Mouse (Mus musculus) kidney, postnatal 0 days (tissue): ENCODE results near the gene Rabepk. TPM values are rescaled to one million over a fixed set of nuclear protein-coding genes. Genes with fewer than 3 reads are reported as not detected.

ENCODE experiments used
- ATAC-seq: fragments of 200-750 bp; cut with Nextera tagmentation; replicated peaks from 2 replicates; pipeline ENCODE4 v1.8.0; 2017; ENCODE audit warnings: low read depth, moderate number of reproducible peaks, moderate TSS enrichment, moderate library complexity; ENCODE audit not compliant: low FRiP score
- DNase-seq: peaks from one replicate; pipeline ENCODE4 v3.0.0-alpha.2; 2016; ENCODE audit warnings: low spot score
- H3K27ac ChIP-seq: fragments of 300-500 bp; sonication (generic); 2 replicates; pipeline ENCODE4 v1.5.1; 2014; ENCODE audit warnings: mild to moderate bottlenecking
- H3K27me3 ChIP-seq: fragments of 300-500 bp; sonication (generic); 2 replicates; pipeline ENCODE4 v1.6.1; 2014; ENCODE audit warnings: low read length, mixed read lengths; ENCODE audit not compliant: insufficient read depth
- H3K36me3 ChIP-seq: fragments of 300-500 bp; sonication (generic); 2 replicates; pipeline ENCODE4 v1.6.1; 2014; ENCODE audit warnings: low read length, mixed read lengths; ENCODE audit not compliant: insufficient read depth
- H3K4me1 ChIP-seq: fragments of 300-500 bp; sonication (generic); replicated peaks from 2 replicates; pipeline ENCODE4 v1.6.1; 2014; ENCODE audit warnings: antibody characterized with exemption, low read length, mixed read lengths; ENCODE audit not compliant: insufficient read depth
- H3K4me2 ChIP-seq: fragments of 300-500 bp; sonication (generic); 2 replicates; pipeline ENCODE4 v1.6.1; 2014; ENCODE audit warnings: mild to moderate bottlenecking, low read length, moderate library complexity, mixed read lengths
- H3K4me3 ChIP-seq: fragments of 300-500 bp; sonication (generic); replicated peaks from 2 replicates; pipeline ENCODE4 v1.5.1; 2014; ENCODE audit warnings: low read depth, low read length
- H3K9ac ChIP-seq: fragments of 300-500 bp; sonication (generic); 2 replicates; pipeline ENCODE4 v1.6.1; 2014; ENCODE audit warnings: low read depth, low read length
- H3K9me3 ChIP-seq: fragments of 300-500 bp; sonication (generic); replicated peaks from 2 replicates; pipeline ENCODE4 v1.6.1; 2016; ENCODE audit warnings: low read length, inconsistent platforms, mixed read lengths
- CTCF ChIP-seq: IDR thresholded peaks from 2 replicates; pipeline ENCODE4 v1.5.1; 2016; ENCODE audit warnings: antibody characterized with exemption, low read depth, mild to moderate bottlenecking, moderate library complexity
- WGBS: fragments of 180-500 bp; shearing (Covaris S2); extraction: QIAGEN DNeasy Blood & Tissue Kit; methylation state at CpG from one replicate; pipeline ENCODE4 v1.1.7; 2014; 5-methylcytosine and 5-hydroxymethylcytosine counted together
- polyA plus RNA-seq: library from polyadenylated mRNA; unstranded; fragments of >200 nt; fragmentation: Nextera tagmentation; extraction: Ambion mirVana; gene quantifications from 2 replicates; pipeline ENCODE4 v1.2.1, GENCODE M21; 2015

Gene Rabepk
- polyA plus RNA-seq, 1 experiment from 2014 or later: 33.3 TPM

DNA sequence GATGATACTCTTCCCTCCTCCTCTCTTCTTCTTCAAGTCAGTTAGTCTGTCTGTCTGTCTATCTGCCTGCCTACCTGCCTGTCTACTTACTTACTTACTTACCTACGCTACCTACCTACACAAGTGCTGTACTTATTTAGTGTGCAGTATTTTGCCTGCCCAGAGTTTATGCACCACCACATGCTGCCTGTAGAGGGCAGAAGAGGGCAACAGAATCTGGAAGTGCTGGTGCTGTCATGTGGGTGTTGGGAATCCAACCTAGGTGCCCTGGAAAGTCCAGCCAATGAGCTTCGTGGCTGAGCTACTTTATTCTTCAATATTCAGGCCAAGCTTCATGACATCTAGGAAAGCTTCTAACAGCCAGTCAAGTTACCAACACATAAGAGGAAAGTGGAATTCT is 15.6 kb downstream of the Rabepk start:
- Histone ChIP-seq H3K27ac (no peak overlapping the region), H3K27me3 (no peaks in the 10 kb centered on the region), H3K4me2 (no peak overlapping the region), H3K4me3 (no peak overlapping the region), H3K36me3 (peaks cover 41% of the 10 kb centered on the region), H3K4me1 (no peaks in the 10 kb centered on the region), H3K9me3 (no peaks in the 10 kb centered on the region), H3K9ac (no peak overlapping the region)
- ATAC-seq (no peak), DNase-seq (peak; percentile 49)
- 88% methylated on average over 2 of the region's 2 CpGs for WGBS
- peak; percentile 83 for TF ChIP-seq CTCF

DNA sequence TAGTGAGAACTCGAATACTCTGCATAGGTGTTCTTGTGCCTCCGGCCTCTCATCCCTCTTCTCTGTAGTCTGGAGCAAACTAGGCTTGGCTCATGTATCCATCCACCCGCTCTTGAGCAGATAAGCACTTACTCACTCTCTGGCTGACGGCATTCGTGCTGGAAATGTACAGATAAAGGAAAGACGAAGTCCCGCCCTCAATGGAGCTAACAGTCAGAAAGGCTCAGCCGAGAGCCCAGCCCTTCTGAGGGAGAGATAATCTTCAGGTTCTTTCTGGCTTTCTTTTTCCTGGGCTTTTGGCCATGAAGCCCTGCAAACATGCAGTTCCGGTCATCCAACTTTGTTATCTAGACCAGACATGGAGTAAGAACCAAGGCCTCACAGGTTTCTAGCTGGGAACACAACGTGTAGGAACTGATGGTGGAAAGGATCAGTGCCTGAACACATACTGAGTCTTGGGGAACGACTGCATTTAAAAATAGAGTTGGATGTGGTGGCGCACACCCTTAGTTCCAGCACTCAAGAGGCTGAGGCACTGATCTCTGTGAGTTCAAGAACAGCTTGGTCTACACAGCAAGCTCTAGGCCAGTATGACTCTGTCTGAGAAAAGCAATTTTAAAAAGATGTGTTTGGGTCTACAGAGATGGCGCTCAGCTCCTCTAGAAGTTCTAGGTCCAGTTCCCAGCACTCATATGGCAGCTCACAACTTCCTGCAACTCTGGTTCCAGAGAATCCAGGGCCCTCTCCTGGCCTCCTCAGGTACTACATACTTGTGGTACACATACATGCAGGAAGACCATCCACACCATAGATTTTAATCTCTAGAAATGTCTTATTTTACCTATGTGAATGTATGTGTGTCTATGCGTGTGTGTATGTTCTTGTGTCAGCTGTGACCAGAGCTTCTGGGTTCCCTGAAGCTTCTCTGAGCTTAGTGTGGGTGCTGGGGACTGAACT is 16.4 kb downstream of the Rabepk start:
- ATAC-seq (no peak), DNase-seq (no peak)
- Histone ChIP-seq H3K27me3 (no peaks in the 10 kb centered on the region), H3K9ac (no peak overlapping the region), H3K27ac (no peak overlapping the region), H3K4me1 (no peaks in the 10 kb centered on the region), H3K4me2 (no peak overlapping the region), H3K36me3 (peaks cover 44% of the 10 kb centered on the region), H3K4me3 (no peak overlapping the region), H3K9me3 (no peaks in the 10 kb centered on the region)
- no peak for TF ChIP-seq CTCF
- WGBS: 90% methylated on average over 14 of the region's 14 CpGs

DNA sequence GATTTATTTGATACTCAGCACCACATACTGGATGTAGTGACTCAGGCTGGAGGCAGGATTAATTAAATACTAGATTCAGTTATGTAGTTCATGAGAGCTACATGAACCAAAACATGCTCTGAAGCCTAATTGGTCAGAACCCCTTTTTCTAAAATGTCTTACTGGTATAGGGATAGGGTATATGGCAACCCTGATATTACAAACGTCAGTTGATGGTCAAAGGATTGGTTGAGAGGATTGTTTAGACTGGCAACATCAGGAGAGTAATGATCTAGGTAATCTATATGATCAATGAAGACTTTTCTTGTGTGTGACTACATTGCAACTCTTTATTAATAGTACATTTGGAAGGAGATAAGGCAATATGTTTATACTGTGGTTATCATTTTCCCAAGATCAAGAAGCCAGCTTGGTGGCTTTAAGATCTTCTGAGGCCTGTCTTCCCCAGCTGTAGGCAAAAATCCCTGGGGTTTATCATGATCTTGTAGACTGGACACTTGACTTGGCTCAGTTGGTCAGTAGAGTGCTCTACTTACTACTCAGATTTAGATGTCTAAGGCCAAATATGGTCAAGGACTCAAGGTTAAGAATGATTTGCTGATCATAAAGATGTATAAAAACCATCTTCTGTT is 22.4 kb downstream of the Rabepk start:
- no peak overlapping the region for H3K4me2 ChIP-seq
- H3K4me1 ChIP-seq: peaks cover 22% of the 10 kb centered on the region
- H3K9me3 ChIP-seq: no peaks in the 10 kb centered on the region
- H3K27me3 ChIP-seq: no peaks in the 10 kb centered on the region
- no peak overlapping the region for H3K4me3 ChIP-seq
- DNase-seq (no peak), ATAC-seq (no peak)
- WGBS: 46% methylated on average over 1 of the region's 1 CpGs
- no peak overlapping the region for H3K9ac ChIP-seq
- H3K27ac ChIP-seq: no peak overlapping the region
- TF ChIP-seq CTCF: no peak
- peaks cover 50% of the 10 kb centered on the region for H3K36me3 ChIP-seq

DNA sequence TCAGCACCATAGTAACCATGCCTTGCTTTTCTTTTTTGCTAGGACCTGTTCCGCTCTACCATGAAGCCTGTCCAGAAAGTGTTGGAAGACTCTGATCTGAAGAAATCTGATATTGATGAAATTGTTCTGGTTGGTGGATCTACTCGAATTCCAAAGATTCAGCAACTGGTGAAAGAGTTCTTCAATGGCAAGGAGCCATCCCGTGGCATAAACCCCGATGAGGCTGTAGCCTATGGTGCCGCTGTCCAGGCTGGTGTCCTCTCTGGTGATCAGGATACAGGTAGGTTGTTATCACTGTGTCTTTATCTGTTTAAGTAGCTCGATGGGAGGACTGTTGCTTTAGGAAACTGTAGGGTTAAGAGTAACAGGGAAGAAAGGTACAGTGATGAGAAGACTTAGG is 25.2 kb downstream of the Rabepk start:
- Histone ChIP-seq H3K4me3 (no peak overlapping the region), H3K4me1 (peaks cover 22% of the 10 kb centered on the region), H3K27ac (no peak overlapping the region), H3K9ac (no peak overlapping the region), H3K36me3 (peaks cover 39% of the 10 kb centered on the region), H3K27me3 (no peaks in the 10 kb centered on the region), H3K9me3 (no peaks in the 10 kb centered on the region), H3K4me2 (peak overlapping the region; percentile 59)
- no peak for TF ChIP-seq CTCF
- DNase-seq (no peak), ATAC-seq (no peak)
- 74% methylated on average over 6 of the region's 6 CpGs for WGBS

DNA sequence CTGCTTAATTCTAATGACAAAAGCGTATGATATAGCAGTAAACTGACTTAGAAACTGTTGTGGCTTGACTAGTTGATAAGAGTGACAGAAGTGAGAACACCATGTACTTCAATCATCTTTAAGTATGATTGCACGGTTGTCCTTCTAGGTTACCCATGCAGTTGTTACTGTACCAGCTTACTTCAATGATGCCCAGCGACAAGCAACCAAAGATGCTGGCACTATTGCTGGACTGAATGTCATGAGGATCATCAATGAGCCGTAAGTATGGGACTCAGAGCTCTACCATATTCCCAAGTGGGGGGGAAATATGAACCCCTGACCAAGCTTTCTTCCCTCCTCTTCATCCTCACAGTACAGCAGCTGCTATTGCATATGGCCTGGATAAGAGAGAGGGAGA is 26.0 kb downstream of the Rabepk start:
- no peak for TF ChIP-seq CTCF
- 83% methylated on average over 4 of the region's 4 CpGs for WGBS
- Histone ChIP-seq H3K4me3 (peak overlapping the region; percentile 87; the same call in 1 of the 2 replicates), H3K9me3 (no peaks in the 10 kb centered on the region), H3K4me2 (peak overlapping the region; percentile 59), H3K27me3 (no peaks in the 10 kb centered on the region), H3K27ac (no peak overlapping the region), H3K9ac (no peak overlapping the region), H3K36me3 (peaks cover 38% of the 10 kb centered on the region), H3K4me1 (peaks cover 22% of the 10 kb centered on the region)
- DNase-seq: no peak
- ATAC-seq: no peak
